Mouse (Mus musculus): ENCODE measurements around the gene H2afv.
"Not testable (repeated sequence)": the region's sequence is repeated elsewhere in the genome, so short reads cannot be mapped to it uniquely, and the experiment has no call there.

Gene H2afv

GRCm38 (mm10) chr11:6468541-6468940 is 24.3 kb upstream of the H2afv start:
- DNase-seq (ENCODE audit: low spot score in 2 of 2): no peak

- peak; percentile 62 to 74 for DNase-seq (ENCODE audit: low spot score in 2 of 2)
These were observed 20.9 kb upstream of the H2afv start for GRCm38 (mm10) chr11:6465122-6465521.

GRCm38 (mm10) chr11:6463159-6463837 is 19.1 kb upstream of the H2afv start:
- no peak for DNase-seq (ENCODE audit: low spot score in 2 of 2)

- DNase-seq (ENCODE audit: low spot score in 2 of 2): no peak
These were observed 11.8 kb upstream of the H2afv start for GRCm38 (mm10) chr11:6456083-6456482.

- DNase-seq (ENCODE audit: low spot score in 2 of 2): not testable (repeated sequence)
These were observed 3.9 kb upstream of the H2afv start for GRCm38 (mm10) chr11:6448155-6448554.

- DNase-seq (ENCODE audit: low spot score in 2 of 2): no peak
These were observed 3.2 kb upstream of the H2afv start for GRCm38 (mm10) chr11:6447493-6447892.

- DNase-seq (ENCODE audit: low spot score in 2 of 2): no peak
These were observed 1.7 kb upstream of the H2afv start for GRCm38 (mm10) chr11:6445951-6446350.

- DNase-seq (ENCODE audit: low spot score in 2 of 2): no peak
These were observed 1.2 kb upstream of the H2afv start for GRCm38 (mm10) chr11:6445441-6445840.

- no peak for DNase-seq (ENCODE audit: low spot score in 2 of 2)
These were observed 541 bp downstream of the H2afv start for GRCm38 (mm10) chr11:6443727-6444076.

GRCm38 (mm10) chr11:6443102-6443501 is 1.1 kb downstream of the H2afv start:
- DNase-seq (ENCODE audit: low spot score in 2 of 2): no peak

- DNase-seq (ENCODE audit: low spot score in 2 of 2): no peak
These were observed 1.7 kb downstream of the H2afv start for GRCm38 (mm10) chr11:6442566-6442965.

GRCm38 (mm10) chr11:6440171-6440570 is 4.1 kb downstream of the H2afv start:
- no peak for DNase-seq (ENCODE audit: low spot score in 2 of 2)

GRCm38 (mm10) chr11:6437667-6438066 is 6.6 kb downstream of the H2afv start:
- no peak for DNase-seq (ENCODE audit: low spot score in 2 of 2)

GRCm38 (mm10) chr11:6436442-6436841 is 7.8 kb downstream of the H2afv start:
- peak; percentile 23 to 65 for DNase-seq (ENCODE audit: low spot score in 2 of 2)

- DNase-seq (ENCODE audit: low spot score in 2 of 2): no peak
These were observed 14.1 kb downstream of the H2afv start for GRCm38 (mm10) chr11:6430186-6430585.

GRCm38 (mm10) chr11:6420722-6421350 is 23.4 kb downstream of the H2afv start:
- DNase-seq (ENCODE audit: low spot score in 2 of 2): no peak

GRCm38 (mm10) chr11:6420283-6420703 is 23.9 kb downstream of the H2afv start:
- DNase-seq (ENCODE audit: low spot score in 2 of 2): no peak

GRCm38 (mm10) chr11:6419156-6419555 is 25.1 kb downstream of the H2afv start:
- DNase-seq (ENCODE audit: low spot score in 2 of 2): not testable (repeated sequence)

GRCm38 (mm10) chr11:6418751-6419150 is 25.5 kb downstream of the H2afv start:
- no peak for DNase-seq (ENCODE audit: low spot score in 2 of 2)

GRCm38 (mm10) chr11:6417490-6417889 is 26.8 kb downstream of the H2afv start:
- no peak for DNase-seq (ENCODE audit: low spot score in 2 of 2)

GRCm38 (mm10) chr11:6417069-6417468 is 27.2 kb downstream of the H2afv start:
- DNase-seq (ENCODE audit: low spot score in 2 of 2): no peak

- DNase-seq (ENCODE audit: low spot score in 2 of 2): peak; percentile 83 to 85
These were observed 27.7 kb downstream of the H2afv start for GRCm38 (mm10) chr11:6416405-6417034.

Measured in natural killer cell, adult 2 months (primary cell).